27 mouse cellular contexts compared by ENCODE assay signal in genomic region chr2:21530750-21531149, GRCm38 (mm10).
DNase-seq lines count a peak whose midpoint lies in the region; ATAC-seq and TF ChIP-seq lines count a peak whose summit lies in the region.
"Had no signal": no experiment of that assay in that cellular context is flagged by ENCODE, and none has a peak within 500 bp of the region (broad histone marks: within the 10 kb centered on the region; RNA-seq: fewer than 3 reads in every experiment).

No protein-coding gene starts in this region.

- peak; percentile 4 for DNase-seq in embryonic facial prominence, embryonic 14.5 days (ENCODE audit: low spot score)
- no peak for DNase-seq in embryonic facial prominence, embryonic 10.5 days (ENCODE audit: low spot score)
- no peak for DNase-seq in forebrain, embryonic 11.5 days (ENCODE audit: low spot score)
- DNase-seq in brain, adult 2 months (ENCODE audit: low read depth, low spot score) = peak; percentile 26
- peak; percentile 5 for DNase-seq in forebrain, postnatal 0 days
- no peak for DNase-seq in ovary, postnatal 14 days (ENCODE audit: low spot score)
- no peak for DNase-seq in MN1 (ENCODE audit: low spot score)
- DNase-seq: adrenal gland, postnatal 10 days; adrenal gland, postnatal 36 days; cerebellum, adult 11-12 months; cerebellum, adult 8-10 months; cerebellum, postnatal 10 days; cerebellum, postnatal 36 days; embryo, embryonic 11 days; gastrocnemius, postnatal 10 days; gastrocnemius, postnatal 36 days; heart, adult 2 months; heart, postnatal 14 days; heart, postnatal 4 days; kidney, adult 18-20 months had no signal

- no peak for ATAC-seq in embryonic facial prominence, embryonic 14.5 days (ENCODE audit: low read depth)
- 0 out of 2 replicates have a peak, but pooled peaks have one; percentile 43 for ATAC-seq in forebrain, embryonic 15.5 days (replicated peaks)
- ATAC-seq in forebrain, embryonic 11.5 days (replicated peaks; ENCODE audit: low FRiP score) = no peak
- peak; percentile 62; the same call in 1 of the 2 replicates for ATAC-seq in forebrain, postnatal 0 days
- ATAC-seq: intestine, embryonic 15.5 days; Patski had no signal

- no peak overlapping the region for H3K9ac ChIP-seq in embryonic facial prominence, embryonic 14.5 days (ENCODE audit: low read depth, low read length)
- H3K9ac ChIP-seq in forebrain, embryonic 15.5 days (replicated peaks) = no peak overlapping the region
- H3K9ac ChIP-seq in forebrain, embryonic 11.5 days (ENCODE audit: low read length) = no peak overlapping the region
- no peak overlapping the region for H3K9ac ChIP-seq in forebrain, postnatal 0 days
- H3K9ac ChIP-seq: embryonic facial prominence, embryonic 15.5 days; heart, embryonic 13.5 days; hindbrain, embryonic 15.5 days; intestine, embryonic 15.5 days had no signal

- H3K27ac ChIP-seq in embryonic facial prominence, embryonic 14.5 days (replicated peaks; ENCODE audit: low read depth, low read length) = no peak overlapping the region
- H3K27ac ChIP-seq in embryonic facial prominence, embryonic 10.5 days (replicated peaks) = no peak overlapping the region
- no peak overlapping the region for H3K27ac ChIP-seq in forebrain, embryonic 15.5 days (replicated peaks)
- no peak overlapping the region for H3K27ac ChIP-seq in forebrain, embryonic 11.5 days (ENCODE audit: low read depth, low read length)
- H3K27ac ChIP-seq in forebrain, postnatal 0 days (ENCODE audit: low read depth, low read length) = no peak overlapping the region
- H3K27ac ChIP-seq: embryonic facial prominence, embryonic 15.5 days; heart, adult 2 months; heart, embryonic 10.5 days; heart, embryonic 13.5 days; hindbrain, embryonic 15.5 days; intestine, embryonic 15.5 days had no signal

- H3K4me1 ChIP-seq in embryonic facial prominence, embryonic 14.5 days (ENCODE audit: control insufficient read depth, insufficient read depth, low read length) = no peaks in the 10 kb centered on the region
- H3K4me1 ChIP-seq in embryonic facial prominence, embryonic 10.5 days = no peaks in the 10 kb centered on the region
- H3K4me1 ChIP-seq in forebrain, embryonic 15.5 days = peaks cover 2% of the 10 kb centered on the region; the same call in 1 of the 2 replicates
- H3K4me1 ChIP-seq in forebrain, embryonic 11.5 days (replicated peaks; ENCODE audit: control insufficient read depth, insufficient read depth, low read length) = no peaks in the 10 kb centered on the region
- H3K4me1 ChIP-seq in forebrain, postnatal 0 days (ENCODE audit: insufficient read depth) = no peaks in the 10 kb centered on the region
- H3K4me1 ChIP-seq: embryonic facial prominence, embryonic 15.5 days; heart, embryonic 10.5 days; heart, embryonic 13.5 days; hindbrain, embryonic 15.5 days; intestine, embryonic 15.5 days had no signal

- no peaks in the 10 kb centered on the region for H3K36me3 ChIP-seq in embryonic facial prominence, embryonic 14.5 days (ENCODE audit: control insufficient read depth, insufficient read depth, low read length)
- no peaks in the 10 kb centered on the region for H3K36me3 ChIP-seq in embryonic facial prominence, embryonic 10.5 days (replicated peaks)
- H3K36me3 ChIP-seq in forebrain, embryonic 15.5 days = no peaks in the 10 kb centered on the region
- no peaks in the 10 kb centered on the region for H3K36me3 ChIP-seq in forebrain, embryonic 11.5 days (ENCODE audit: control insufficient read depth, insufficient read depth, low read length)
- no peaks in the 10 kb centered on the region for H3K36me3 ChIP-seq in forebrain, postnatal 0 days (ENCODE audit: insufficient read depth)
- H3K36me3 ChIP-seq: embryonic facial prominence, embryonic 15.5 days; heart, embryonic 10.5 days; heart, embryonic 13.5 days; hindbrain, embryonic 15.5 days; intestine, embryonic 15.5 days had no signal

- no peak overlapping the region for H3K4me3 ChIP-seq in embryonic facial prominence, embryonic 14.5 days (ENCODE audit: low read depth, low read length)
- H3K4me3 ChIP-seq in embryonic facial prominence, embryonic 10.5 days = no peak overlapping the region
- no peak overlapping the region for H3K4me3 ChIP-seq in forebrain, embryonic 15.5 days
- H3K4me3 ChIP-seq in forebrain, embryonic 11.5 days (ENCODE audit: low read depth, low read length) = no peak overlapping the region
- H3K4me3 ChIP-seq in forebrain, postnatal 0 days (ENCODE audit: low read depth, low read length) = no peak overlapping the region
- H3K4me3 ChIP-seq: embryonic facial prominence, embryonic 15.5 days; heart, adult 2 months; heart, embryonic 10.5 days; heart, embryonic 13.5 days; hindbrain, embryonic 15.5 days; intestine, embryonic 15.5 days had no signal

- no peak overlapping the region for H3K4me2 ChIP-seq in embryonic facial prominence, embryonic 14.5 days (ENCODE audit: low read depth, low read length)
- no peak overlapping the region for H3K4me2 ChIP-seq in forebrain, embryonic 15.5 days (replicated peaks)
- no peak overlapping the region for H3K4me2 ChIP-seq in forebrain, embryonic 11.5 days (ENCODE audit: low read depth, low read length, severe bottlenecking)
- no peak overlapping the region for H3K4me2 ChIP-seq in forebrain, postnatal 0 days (ENCODE audit: low read depth)
- H3K4me2 ChIP-seq: embryonic facial prominence, embryonic 15.5 days; heart, embryonic 13.5 days; hindbrain, embryonic 15.5 days; intestine, embryonic 15.5 days had no signal

- no peak for TF ChIP-seq CTCF in forebrain, postnatal 0 days (IDR thresholded peaks at IDR 0.05; ENCODE audit: low read depth)

- H3K27me3 ChIP-seq in embryonic facial prominence, embryonic 14.5 days (replicated peaks; ENCODE audit: control insufficient read depth, insufficient read depth, low read length) = no peaks in the 10 kb centered on the region
- no peaks in the 10 kb centered on the region for H3K27me3 ChIP-seq in embryonic facial prominence, embryonic 10.5 days (replicated peaks; ENCODE audit: low read depth, poor library complexity, severe bottlenecking)
- no peaks in the 10 kb centered on the region for H3K27me3 ChIP-seq in forebrain, embryonic 15.5 days
- H3K27me3 ChIP-seq in forebrain, embryonic 11.5 days (ENCODE audit: control insufficient read depth, insufficient read depth, low read length) = no peaks in the 10 kb centered on the region
- no peaks in the 10 kb centered on the region for H3K27me3 ChIP-seq in forebrain, postnatal 0 days (ENCODE audit: insufficient read depth, low read length)
- H3K27me3 ChIP-seq: embryonic facial prominence, embryonic 15.5 days; heart, embryonic 13.5 days; hindbrain, embryonic 15.5 days; intestine, embryonic 15.5 days; Patski had no signal

- no peaks in the 10 kb centered on the region for H3K9me3 ChIP-seq in embryonic facial prominence, embryonic 14.5 days (ENCODE audit: control insufficient read depth, low read length)
- H3K9me3 ChIP-seq in embryonic facial prominence, embryonic 10.5 days = no peaks in the 10 kb centered on the region
- no peaks in the 10 kb centered on the region for H3K9me3 ChIP-seq in forebrain, embryonic 15.5 days
- H3K9me3 ChIP-seq in forebrain, embryonic 11.5 days (ENCODE audit: control insufficient read depth, low read length) = no peaks in the 10 kb centered on the region
- H3K9me3 ChIP-seq in forebrain, postnatal 0 days (ENCODE audit: low read length) = no peaks in the 10 kb centered on the region
- H3K9me3 ChIP-seq: embryonic facial prominence, embryonic 15.5 days; heart, embryonic 10.5 days; heart, embryonic 13.5 days; hindbrain, embryonic 15.5 days; intestine, embryonic 15.5 days had no signal

Comparison
In these comparisons a context has a peak if more than half of its experiments do, and no peak if none do; other contexts are left out.
1. ATAC-seq: peak in forebrain, embryonic 15.5 days (single experiment) and forebrain, postnatal 0 days (single experiment); none in embryonic facial prominence, embryonic 14.5 days (single experiment) and forebrain, embryonic 11.5 days (single experiment).
2. DNase-seq: peak in embryonic facial prominence, embryonic 14.5 days (single experiment), brain, adult 2 months (single experiment) and forebrain, postnatal 0 days (single experiment); none in embryonic facial prominence, embryonic 10.5 days (single experiment), forebrain, embryonic 11.5 days (single experiment), ovary, postnatal 14 days (single experiment) and MN1 (single experiment).